Mouse (Mus musculus) limb, embryonic 14.5 days (tissue): ENCODE measurements around the gene Gm10428. TPM values are rescaled to one million over a fixed set of nuclear protein-coding genes. Genes with fewer than 3 reads are reported as not detected.
A peak's percentile ranks its signal among the peaks of the same experiment; 100 is the strongest.

Source experiments
- ATAC-seq: fragments of 200-750 bp; cut with Nextera tagmentation; 2 replicates; pipeline ENCODE4 v1.8.0; 2017; ENCODE audit warnings: low read depth, moderate number of reproducible peaks, moderate TSS enrichment; ENCODE audit not compliant: low FRiP score
- DNase-seq: peaks from one replicate; pipeline ENCODE4 v3.0.0-alpha.2; 2015; ENCODE audit warnings: low spot score
- H3K27ac ChIP-seq: fragments of 300-500 bp; sonication (generic); replicated peaks from 2 replicates; pipeline ENCODE4 v1.5.1; 2014; ENCODE audit warnings: low read depth, mild to moderate bottlenecking, low read length, moderate library complexity, mixed read lengths
- H3K27me3 ChIP-seq: fragments of 300-500 bp; sonication (generic); 2 replicates; pipeline ENCODE4 v1.6.1; 2014; ENCODE audit warnings: low read length, mixed read lengths; ENCODE audit not compliant: control insufficient read depth, insufficient read depth
- H3K36me3 ChIP-seq: fragments of 300-500 bp; sonication (generic); 2 replicates; pipeline ENCODE4 v1.6.1; 2014; ENCODE audit warnings: mild to moderate bottlenecking, low read length, moderate library complexity, mixed read lengths; ENCODE audit not compliant: control insufficient read depth, insufficient read depth
- H3K4me1 ChIP-seq: fragments of 300-500 bp; sonication (generic); 2 replicates; pipeline ENCODE4 v1.6.1; 2014; ENCODE audit warnings: antibody characterized with exemption, low read length, mixed read lengths; ENCODE audit not compliant: control insufficient read depth, insufficient read depth
- H3K4me2 ChIP-seq: fragments of 300-500 bp; sonication (generic); replicated peaks from 2 replicates; pipeline ENCODE4 v1.6.1; 2014; ENCODE audit warnings: low read depth, mild to moderate bottlenecking, low read length, moderate library complexity; ENCODE audit not compliant: severe bottlenecking
- H3K4me3 ChIP-seq: fragments of 300-500 bp; sonication (generic); replicated peaks from 2 replicates; pipeline ENCODE4 v1.5.1; 2014; ENCODE audit warnings: low read length
- H3K9ac ChIP-seq: fragments of 300-500 bp; sonication (generic); 2 replicates; pipeline ENCODE4 v1.6.1; 2014; ENCODE audit warnings: mild to moderate bottlenecking, low read depth, low read length, moderate library complexity; ENCODE audit not compliant: severe bottlenecking
- H3K9me3 ChIP-seq: fragments of 300-500 bp; sonication (generic); 2 replicates; pipeline ENCODE4 v1.6.1; 2016; ENCODE audit warnings: low read length; ENCODE audit not compliant: control insufficient read depth
- POLR2A ChIP-seq: fragments of 200-500 bp; IDR thresholded peaks from 2 replicates; pipeline ENCODE4 v1.8.0; 2012; ENCODE audit warnings: inconsistent platforms, mild to moderate bottlenecking, moderate library complexity, borderline replicate concordance; ENCODE audit not compliant: insufficient read depth, insufficient read length; ENCODE audit errors: extremely low read depth
- WGBS: fragments of 180-500 bp; shearing (Covaris S2); extraction: QIAGEN DNeasy Blood & Tissue Kit; methylation state at CpG from one replicate; pipeline ENCODE4 v1.1.7; 2014; 5-methylcytosine and 5-hydroxymethylcytosine counted together
- polyA plus RNA-seq, 2 experiments: library from polyadenylated mRNA; depleted of rRNA in 1 of 2; stranded (reverse) in 1 of 2; unstranded in 1 of 2; fragments of >200 nt; fragmentation: Nextera tagmentation in 1 of 2; extraction: Ambion mirVana in 1 of 2; gene quantifications; 2 replicates each; pipeline versions ENCODE4 v1.2.1 to v1.2.3; 2012 to 2014

Gene Gm10428
- polyA plus RNA-seq, 2 experiments: not detected

DNA sequence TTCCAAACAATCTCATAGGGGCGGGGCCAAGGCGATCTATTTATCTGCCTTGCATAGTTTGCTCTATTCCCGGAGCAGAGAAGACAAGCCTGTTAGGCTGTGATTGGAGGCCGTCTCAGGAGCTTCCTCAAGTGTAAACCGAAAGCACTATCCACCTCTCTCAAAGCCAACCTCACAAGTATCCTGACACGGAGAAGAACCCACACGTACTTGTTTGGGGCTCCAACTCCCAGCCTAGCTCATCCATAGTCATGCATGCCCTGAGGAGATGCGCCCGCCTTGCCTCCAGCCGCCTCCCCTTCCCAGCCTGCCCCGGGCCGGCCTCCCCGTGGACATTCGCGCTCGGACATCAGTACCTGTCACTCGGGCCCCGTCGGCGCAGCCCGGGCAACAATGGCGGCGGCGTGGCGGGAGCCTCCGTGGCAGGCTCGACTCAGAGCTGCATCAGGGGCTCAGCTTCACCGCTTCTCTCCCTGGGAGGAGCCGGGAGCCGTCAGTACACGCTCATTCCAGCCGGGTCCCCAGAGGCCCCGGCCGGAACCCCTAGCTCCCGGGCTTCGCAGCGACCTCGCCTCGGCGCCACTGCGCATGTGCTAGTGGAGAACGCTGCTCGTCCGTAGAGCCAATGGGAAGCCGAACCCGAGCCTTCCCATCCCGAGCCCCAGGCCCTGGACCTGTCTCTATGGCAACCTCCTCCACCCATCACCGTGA lies 21.4 kb upstream of the Gm10428 start, which contains the start of gene Zfp287:
TSS of gene Zfp287 (minus strand) at position 595 of the 711 bp plus-strand sequence.
- TF ChIP-seq POLR2A: peak; percentile 82; the same call in 1 of the 2 replicates
- under 1% methylated on average over 48 of the region's 48 CpGs for WGBS
- H3K9ac ChIP-seq: peak within 1 kb of the TSS; percentile 80
- H3K27me3 ChIP-seq: no peaks in the 10 kb centered on the region
- peak within 1 kb of the TSS; percentile 58; the same call in 1 of the 2 replicates for H3K27ac ChIP-seq
- ATAC-seq (peak; percentile 97), DNase-seq (peak; percentile 93)
- H3K4me1 ChIP-seq: 0 out of 2 replicates have a peak, but pooled peaks cover 3% of the 10 kb centered on the region
- H3K4me3 ChIP-seq: peak within 1 kb of the TSS; percentile 86
- H3K9me3 ChIP-seq: no peaks in the 10 kb centered on the region
- H3K36me3 ChIP-seq: peaks cover 19% of the 10 kb centered on the region
- peak within 1 kb of the TSS; percentile 75 for H3K4me2 ChIP-seq

DNA sequence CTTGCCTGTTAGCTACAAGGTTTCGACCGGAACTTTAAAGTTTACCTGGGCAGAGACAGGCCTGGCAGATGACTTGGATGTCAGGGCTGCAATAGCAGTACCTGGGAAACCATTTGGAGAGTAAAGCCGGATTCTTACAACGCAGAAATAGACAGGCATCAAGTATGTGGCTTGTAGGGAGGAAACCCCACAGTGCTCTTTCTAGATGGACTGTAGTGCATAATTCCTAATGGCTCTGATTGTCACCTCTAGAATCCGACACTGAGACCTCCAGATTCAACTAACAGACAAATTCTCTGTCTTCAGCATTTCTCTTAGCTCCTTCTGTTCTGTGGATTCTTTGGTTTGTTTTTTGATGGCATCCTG lies 20.9 kb upstream of the Gm10428 start:
- TF ChIP-seq POLR2A: no peak
- 10% methylated on average over 5 of the region's 5 CpGs for WGBS
- DNase-seq: no peak
- no peaks in the 10 kb centered on the region for H3K27me3 ChIP-seq
- 0 out of 2 replicates have a peak, but pooled peaks cover 3% of the 10 kb centered on the region for H3K4me1 ChIP-seq
- 0 out of 2 replicates have a peak, but pooled peaks have one; percentile 4 for ATAC-seq
- H3K36me3 ChIP-seq: peaks cover 18% of the 10 kb centered on the region
- no peaks in the 10 kb centered on the region for H3K9me3 ChIP-seq
- H3K9ac ChIP-seq: no peak overlapping the region; the same call in 1 of the 2 replicates
- H3K4me2 ChIP-seq: peak overlapping the region; percentile 75
- no peak overlapping the region for H3K27ac ChIP-seq
- peak overlapping the region; percentile 86 for H3K4me3 ChIP-seq

DNA sequence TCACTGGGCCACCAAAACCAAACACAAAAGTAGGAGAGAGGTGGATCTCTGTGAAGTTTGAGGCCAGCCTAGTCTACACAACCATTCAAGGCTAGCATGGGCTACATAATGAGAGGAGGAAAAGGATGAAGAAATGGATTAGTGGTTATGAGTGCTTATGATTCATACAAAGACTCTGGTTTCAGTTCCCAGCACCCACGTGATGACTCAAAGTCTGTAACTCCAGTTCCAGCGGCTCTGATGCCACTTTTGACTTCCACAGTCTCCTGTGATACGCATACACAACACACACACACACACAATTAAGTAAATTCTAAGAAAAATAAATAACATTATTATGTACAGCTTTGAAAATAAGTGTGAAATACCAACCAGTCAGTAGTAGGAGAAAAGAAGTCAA lies 20.2 kb upstream of the Gm10428 start:
- DNase-seq: no peak
- Histone ChIP-seq H3K4me1 (0 out of 2 replicates have a peak, but pooled peaks cover 3% of the 10 kb centered on the region), H3K36me3 (peaks cover 11% of the 10 kb centered on the region; the same call in 1 of the 2 replicates), H3K9me3 (no peaks in the 10 kb centered on the region), H3K9ac (no peak overlapping the region), H3K27ac (no peak overlapping the region), H3K4me3 (no peak overlapping the region), H3K4me2 (no peak overlapping the region), H3K27me3 (no peaks in the 10 kb centered on the region)
- WGBS: 83% methylated on average over 3 of the region's 3 CpGs
- no peak for TF ChIP-seq POLR2A
- ATAC-seq: no peak

DNA sequence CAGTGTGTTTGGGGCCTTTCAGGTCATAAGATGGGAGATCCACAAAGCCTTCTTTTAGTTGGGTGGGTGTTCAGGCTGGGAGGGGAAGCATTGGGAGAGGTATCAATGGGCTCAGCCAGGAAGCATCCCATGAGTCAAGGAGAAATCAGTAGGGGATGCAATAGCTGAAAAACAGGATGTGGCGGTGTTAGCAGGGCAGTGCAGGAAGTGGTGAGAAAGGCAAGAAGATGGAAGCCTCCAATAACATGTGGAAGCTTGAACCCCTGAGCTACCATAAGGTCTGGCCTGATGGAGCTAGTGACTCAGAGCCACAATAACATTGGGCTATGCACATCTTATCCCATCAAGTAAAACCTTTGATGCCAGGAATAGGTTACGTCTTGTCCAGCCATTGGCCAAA lies 11.7 kb upstream of the Gm10428 start:
- ATAC-seq (no peak), DNase-seq (no peak)
- Histone ChIP-seq H3K27ac (no peak overlapping the region), H3K36me3 (no peaks in the 10 kb centered on the region), H3K4me2 (no peak overlapping the region), H3K9ac (no peak overlapping the region), H3K4me3 (no peak overlapping the region), H3K4me1 (no peaks in the 10 kb centered on the region), H3K9me3 (no peaks in the 10 kb centered on the region), H3K27me3 (no peaks in the 10 kb centered on the region)
- 96% methylated on average over 1 of the region's 2 CpGs for WGBS
- TF ChIP-seq POLR2A: no peak

DNA sequence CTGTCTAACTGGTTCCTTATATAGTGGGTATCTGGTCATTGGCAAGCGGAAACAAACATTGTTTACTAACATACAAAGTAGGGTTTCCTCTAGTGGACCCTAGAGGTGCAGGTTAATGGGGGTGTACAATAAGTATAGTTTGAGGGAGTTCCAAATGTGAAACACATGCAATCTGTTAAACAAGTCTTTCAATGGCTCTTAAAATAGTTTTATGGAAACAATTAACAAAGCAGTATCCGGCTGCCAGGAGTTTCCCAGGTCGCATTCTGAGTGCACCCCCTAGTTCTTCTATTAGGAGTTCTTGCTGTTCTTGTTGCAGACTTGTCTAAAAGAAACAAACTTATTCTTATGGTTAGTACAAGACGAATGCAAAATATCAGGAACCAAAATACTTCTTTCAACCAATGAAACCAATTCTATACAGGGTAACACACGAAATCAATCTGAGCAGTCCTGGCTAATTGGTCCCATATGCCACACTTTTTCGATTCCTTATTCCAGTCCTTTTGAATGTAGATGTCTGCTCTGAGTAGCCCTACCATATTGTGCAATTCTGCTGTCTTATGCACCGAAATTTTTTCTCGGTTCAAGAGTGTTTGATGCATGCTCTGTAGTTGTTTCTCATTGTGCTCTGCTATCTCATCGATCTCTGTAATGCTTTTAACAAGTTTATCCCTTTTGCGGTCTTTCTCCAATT lies 10.5 kb upstream of the Gm10428 start:
- DNase-seq: peak; percentile 37

More for the DNA sequence above, 10.5 kb upstream of the Gm10428 start:
- no peak overlapping the region for H3K27ac ChIP-seq
- H3K9me3 ChIP-seq: no peaks in the 10 kb centered on the region
- TF ChIP-seq POLR2A: no peak
- H3K27me3 ChIP-seq: 0 out of 2 replicates have a peak, but pooled peaks cover 3% of the 10 kb centered on the region
- no peaks in the 10 kb centered on the region for H3K4me1 ChIP-seq
- no peaks in the 10 kb centered on the region for H3K36me3 ChIP-seq
- no peak overlapping the region for H3K4me2 ChIP-seq
- H3K9ac ChIP-seq: no peak overlapping the region
- whole genome bisulfite sequencing: 32% methylated on average over 10 of the region's 10 CpGs
- ATAC-seq: no peak
- H3K4me3 ChIP-seq: no peak overlapping the region
